26 mouse cellular contexts compared by ENCODE assay signal in the genomic region with DNA sequence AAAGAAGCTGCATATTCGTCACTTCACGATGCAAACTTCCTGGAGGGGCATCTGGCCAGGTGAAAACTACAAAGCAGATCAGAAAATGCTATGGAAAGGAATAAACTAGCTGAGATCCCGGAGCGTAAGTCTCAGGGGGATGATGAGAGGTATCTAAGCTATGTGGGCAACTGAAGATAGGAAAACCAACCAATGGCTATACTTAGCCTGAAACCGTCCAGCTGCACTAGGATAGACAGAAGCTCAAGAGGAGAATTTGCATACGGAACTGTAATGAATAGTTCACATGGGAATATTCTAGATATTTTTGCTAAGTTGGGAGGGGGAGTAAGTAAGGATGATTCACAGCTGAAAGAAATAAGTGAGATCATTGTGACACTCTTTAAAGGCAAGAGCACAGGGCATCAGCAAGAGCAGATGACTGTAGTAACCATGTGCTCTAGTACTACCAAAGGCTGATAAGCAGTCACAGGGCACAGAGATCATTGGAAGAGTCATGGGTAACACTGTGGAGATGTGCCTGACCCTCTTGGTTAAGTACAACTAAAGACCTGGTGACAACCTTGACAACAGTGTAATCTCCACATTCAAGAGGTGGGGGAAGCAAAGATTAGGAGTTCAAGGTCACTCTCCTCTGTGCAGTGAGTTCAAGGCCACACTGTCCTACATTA.
DNase-seq lines count a peak whose midpoint lies in the region; ATAC-seq lines count a peak whose summit lies in the region.
"Had no signal": no experiment of that assay in that cellular context is flagged by ENCODE, and none has a peak within 500 bp of the region (broad histone marks: within the 10 kb centered on the region; RNA-seq: fewer than 3 reads in every experiment).

No protein-coding gene starts in this region.

- 0 out of 2 replicates have a peak overlapping the region, but pooled peaks have one; percentile 12 for H3K9ac ChIP-seq in heart, embryonic 11.5 days (ENCODE audit: low read depth, low read length)
- H3K9ac ChIP-seq in heart, embryonic 16.5 days (ENCODE audit: low read length), result peak overlapping the region; percentile 36; the same call in 1 of the 2 replicates
- H3K9ac ChIP-seq: embryonic facial prominence, embryonic 12.5 days; forebrain, postnatal 0 days; hindbrain, embryonic 14.5 days; limb, embryonic 13.5 days; lung, embryonic 15.5 days; midbrain, embryonic 15.5 days; stomach, embryonic 15.5 days had no signal

- no peaks in the 10 kb centered on the region for H3K36me3 ChIP-seq in heart, embryonic 11.5 days (ENCODE audit: control insufficient read depth, insufficient read depth, low read length)
- H3K36me3 ChIP-seq in heart, embryonic 16.5 days (ENCODE audit: control insufficient read depth, insufficient read depth), result no peaks in the 10 kb centered on the region
- H3K36me3 ChIP-seq: embryonic facial prominence, embryonic 12.5 days; G1E; limb, embryonic 13.5 days; lung, embryonic 15.5 days; midbrain, embryonic 10.5 days; midbrain, embryonic 15.5 days; stomach, embryonic 15.5 days had no signal

- peak overlapping the region; percentile 7 for H3K4me2 ChIP-seq in heart, embryonic 11.5 days
- H3K4me2 ChIP-seq in heart, embryonic 16.5 days (ENCODE audit: low read depth, low read length), result peak overlapping the region; percentile 44
- H3K4me2 ChIP-seq: embryonic facial prominence, embryonic 12.5 days; hindbrain, embryonic 14.5 days; limb, embryonic 13.5 days; liver, embryonic 11.5 days; lung, embryonic 15.5 days; midbrain, embryonic 15.5 days; stomach, embryonic 15.5 days had no signal

- peaks cover 16% of the 10 kb centered on the region for H3K4me1 ChIP-seq in heart, embryonic 11.5 days (ENCODE audit: control insufficient read depth, insufficient read depth, low read length)
- peaks cover 35% of the 10 kb centered on the region for H3K4me1 ChIP-seq in heart, embryonic 16.5 days (ENCODE audit: control insufficient read depth, insufficient read depth, low read length)
- H3K4me1 ChIP-seq: embryonic facial prominence, embryonic 12.5 days; lung, embryonic 15.5 days; midbrain, embryonic 10.5 days; midbrain, embryonic 15.5 days; stomach, embryonic 15.5 days had no signal

- 36% methylated on average over 6 of the region's 6 CpGs for WGBS in heart, embryonic 11.5 days (ENCODE audit: insufficient replicate concordance)
- WGBS in heart, embryonic 16.5 days, result 31% methylated on average over 6 of the region's 6 CpGs

- ATAC-seq in heart, embryonic 11.5 days (replicated peaks; ENCODE audit: insufficient number of reproducible peaks, low FRiP score, low TSS enrichment), result peak; percentile 50; the same call in 1 of the 2 replicates
- peak; percentile 83 for ATAC-seq in heart, embryonic 16.5 days (replicated peaks; ENCODE audit: extremely low read depth, insufficient read depth, low FRiP score)
- ATAC-seq: forebrain, postnatal 0 days; midbrain, embryonic 15.5 days had no signal

- DNase-seq in heart, adult 9 months (ENCODE audit: low spot score in 2 of 2), result no peak
- peak; percentile 4 for DNase-seq in ZHBTc4 (ENCODE audit: low read depth, low spot score)
- no peak for DNase-seq in adrenal gland, postnatal 4 days (ENCODE audit: low spot score in 2 of 2)
- no peak for DNase-seq in layer of hippocampus, adult 9-10 months (ENCODE audit: low spot score)
- DNase-seq: adrenal gland, postnatal 14 days; B cell, adult 2 months; cerebellum, adult 11-12 months; cerebellum, adult 9-11 months; embryo, embryonic 11 days; forebrain, postnatal 0 days; gastrocnemius, postnatal 14 days; kidney, adult 11 months; kidney, postnatal 25 days; right cerebral cortex, postnatal 25 days had no signal

- H3K9me3 ChIP-seq in heart, embryonic 11.5 days (replicated peaks; ENCODE audit: control insufficient read depth, low read length), result no peaks in the 10 kb centered on the region
- H3K9me3 ChIP-seq in heart, embryonic 16.5 days (replicated peaks; ENCODE audit: control insufficient read depth, low read length), result no peaks in the 10 kb centered on the region
- H3K9me3 ChIP-seq: embryonic facial prominence, embryonic 12.5 days; G1E; limb, embryonic 13.5 days; lung, embryonic 15.5 days; midbrain, embryonic 10.5 days; midbrain, embryonic 15.5 days; stomach, embryonic 15.5 days had no signal

- H3K27me3 ChIP-seq in heart, embryonic 11.5 days (ENCODE audit: control insufficient read depth, insufficient read depth, low read length), result no peaks in the 10 kb centered on the region
- no peaks in the 10 kb centered on the region for H3K27me3 ChIP-seq in heart, embryonic 16.5 days (ENCODE audit: control insufficient read depth, insufficient read depth, low read length)
- H3K27me3 ChIP-seq: embryonic facial prominence, embryonic 12.5 days; limb, embryonic 13.5 days; lung, embryonic 15.5 days; midbrain, embryonic 15.5 days; stomach, embryonic 15.5 days had no signal

- H3K27ac ChIP-seq in heart, embryonic 11.5 days (ENCODE audit: low read depth, low read length), result peak overlapping the region; percentile 88
- H3K27ac ChIP-seq in heart, embryonic 16.5 days (ENCODE audit: low read length), result peak overlapping the region; percentile 90
- H3K27ac ChIP-seq: embryonic facial prominence, embryonic 12.5 days; hindbrain, embryonic 14.5 days; layer of hippocampus, adult 2 months; limb, embryonic 13.5 days; lung, embryonic 15.5 days; midbrain, embryonic 10.5 days; midbrain, embryonic 15.5 days; stomach, embryonic 15.5 days had no signal

- no peak overlapping the region for H3K4me3 ChIP-seq in heart, embryonic 11.5 days (ENCODE audit: low read depth, low read length)
- peak overlapping the region; percentile 14; the same call in 1 of the 2 replicates for H3K4me3 ChIP-seq in heart, embryonic 16.5 days (ENCODE audit: low read length)
- H3K4me3 ChIP-seq: embryonic facial prominence, embryonic 12.5 days; layer of hippocampus, adult 2 months; limb, embryonic 13.5 days; lung, embryonic 15.5 days; midbrain, embryonic 10.5 days; midbrain, embryonic 15.5 days; stomach, embryonic 15.5 days had no signal
